Mouse (Mus musculus) embryo, embryonic 9.5 days (tissue): ENCODE data around the gene Nipbl.

Experiments used
- DNase-seq: peaks from one replicate; pipeline ENCODE4 v3.0.0-alpha.2; 2017; ENCODE audit errors: extremely low spot score

Gene Nipbl

DNA sequence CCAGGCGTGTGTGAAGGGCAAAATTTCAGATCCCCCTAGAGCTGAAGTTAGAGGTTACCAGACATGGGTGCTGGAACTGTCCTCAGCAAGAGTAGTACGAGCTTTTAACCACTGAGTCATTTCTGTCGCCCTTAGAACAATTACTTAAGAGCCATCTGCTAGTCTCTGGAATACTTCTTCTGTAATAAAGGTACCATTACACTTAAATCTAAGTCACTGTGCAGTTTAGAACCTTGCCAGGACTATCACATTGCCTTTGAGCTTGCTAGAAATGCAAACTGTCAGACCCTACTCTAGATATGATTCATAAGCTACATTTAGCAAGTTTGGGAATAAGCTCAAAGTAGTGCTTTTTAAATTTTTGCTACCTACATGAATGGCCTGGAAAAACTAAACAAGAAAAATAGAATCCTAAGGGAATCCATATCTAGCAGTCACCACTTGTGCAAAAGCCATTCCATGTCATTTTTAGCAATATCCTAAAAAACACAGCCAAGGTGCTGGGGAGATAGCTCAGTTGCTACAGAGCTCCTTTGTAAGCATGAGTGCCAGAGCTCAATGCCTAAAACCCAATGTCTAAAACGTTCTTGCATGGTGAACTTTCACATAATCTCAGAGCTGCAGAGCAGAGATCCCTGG lies 27.6 kb downstream of the Nipbl start:
- DNase-seq = no peak

DNA sequence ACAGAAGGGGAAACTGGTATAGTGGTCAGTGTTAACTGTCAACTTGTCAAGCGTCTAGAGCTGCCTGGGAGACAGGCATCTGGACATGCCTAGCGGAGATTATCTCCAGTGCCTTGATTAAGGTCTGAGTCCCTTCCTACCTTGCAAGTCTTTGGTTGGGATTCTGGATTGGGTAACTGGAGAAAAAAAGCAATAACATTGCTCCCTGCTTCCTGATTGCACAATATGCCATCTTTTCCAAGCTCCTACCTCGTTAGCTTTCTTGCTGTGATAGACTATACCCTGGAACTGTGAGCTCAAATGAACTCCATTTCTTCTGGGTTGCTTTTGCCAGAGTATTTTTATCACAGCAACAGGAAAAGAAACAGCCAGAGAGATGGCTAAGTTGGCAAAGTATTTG lies 30.9 kb downstream of the Nipbl start:
- no peak for DNase-seq

DNA sequence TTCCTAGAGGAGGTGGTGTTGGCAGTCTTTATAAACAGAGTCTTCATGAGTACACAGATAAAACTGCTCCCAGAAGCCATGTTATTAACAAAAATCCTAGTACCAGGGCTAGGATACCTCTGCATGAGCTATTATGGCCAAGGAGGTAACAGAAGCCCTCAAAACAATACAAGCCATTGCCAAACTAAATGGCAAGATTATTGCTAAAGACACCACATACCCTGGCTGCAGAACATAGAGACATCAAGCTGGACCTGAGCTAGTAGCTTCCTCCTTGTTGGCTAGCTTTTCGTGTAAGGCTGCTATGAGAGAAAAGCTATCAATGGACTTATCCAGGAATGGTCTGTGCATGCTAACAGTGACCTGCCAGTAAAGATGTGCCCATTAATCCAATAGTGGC lies 32.4 kb downstream of the Nipbl start:
- no peak for DNase-seq

DNA sequence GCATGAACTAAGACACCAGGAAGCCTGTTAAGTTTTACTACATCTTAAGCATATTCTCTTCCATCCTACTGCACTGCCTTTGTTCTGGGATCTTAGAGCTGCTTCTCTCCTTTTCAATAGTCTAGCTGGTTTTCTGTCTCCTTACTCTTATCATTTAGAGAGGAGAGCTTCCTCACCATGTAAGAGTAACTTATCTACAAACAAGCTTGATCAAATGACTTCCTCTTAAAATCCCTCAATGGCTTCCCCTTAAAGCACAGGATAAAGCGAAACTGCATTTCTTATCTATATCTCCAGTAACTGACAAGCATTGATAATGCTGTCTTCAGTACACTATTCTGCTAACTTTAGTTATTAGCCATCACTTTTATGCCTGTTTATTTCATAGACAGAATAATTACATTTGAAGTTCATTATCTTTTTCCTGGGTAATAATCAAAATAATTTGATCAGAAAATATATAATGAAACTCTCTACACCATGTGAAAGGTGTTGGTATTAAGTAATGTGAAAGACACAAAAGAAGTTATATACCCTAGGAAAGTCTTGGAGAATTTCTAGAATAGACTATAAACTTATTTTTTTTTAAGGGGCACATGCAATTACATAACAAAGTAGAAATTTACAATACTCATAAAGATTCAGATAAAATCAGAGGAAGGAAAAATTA lies 33.0 kb downstream of the Nipbl start:
- no peak for DNase-seq

DNA sequence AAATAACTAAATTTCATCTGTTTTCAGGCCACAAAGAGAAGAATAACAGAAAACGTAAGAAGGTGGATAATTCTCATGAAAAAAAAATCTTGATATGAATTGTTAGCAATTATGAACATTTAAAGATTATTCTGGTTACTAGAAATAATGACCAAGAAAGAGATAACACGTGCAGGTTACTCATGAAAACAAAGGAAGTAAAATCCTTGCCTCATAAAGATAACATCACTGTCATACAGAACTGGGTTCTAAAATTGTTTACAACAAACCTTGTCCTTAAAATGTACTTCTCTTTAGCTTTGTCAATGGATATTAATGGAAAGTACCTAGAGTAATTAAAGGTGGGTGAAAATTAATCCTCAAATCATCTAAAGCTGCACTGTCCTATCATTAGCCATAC lies 37.2 kb downstream of the Nipbl start:
- no peak for DNase-seq

DNA sequence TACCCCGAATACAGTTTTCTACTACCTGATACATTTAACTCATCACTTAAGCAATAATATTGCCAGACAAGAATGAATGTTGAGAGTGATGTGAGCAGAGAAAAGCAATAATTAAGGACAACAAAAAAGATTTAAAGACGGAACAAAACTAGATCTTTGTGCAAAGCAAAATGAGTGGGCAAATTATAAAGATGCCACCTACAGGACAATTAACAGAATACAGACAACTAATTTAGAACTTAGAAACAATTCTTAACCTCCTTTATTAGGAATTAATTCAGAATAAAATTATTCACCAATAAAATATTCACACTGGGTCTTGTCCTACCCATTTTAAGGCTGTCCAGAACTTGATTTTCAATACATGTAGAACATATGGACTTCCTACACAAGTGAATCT lies 38.0 kb downstream of the Nipbl start:
- no peak for DNase-seq

DNA sequence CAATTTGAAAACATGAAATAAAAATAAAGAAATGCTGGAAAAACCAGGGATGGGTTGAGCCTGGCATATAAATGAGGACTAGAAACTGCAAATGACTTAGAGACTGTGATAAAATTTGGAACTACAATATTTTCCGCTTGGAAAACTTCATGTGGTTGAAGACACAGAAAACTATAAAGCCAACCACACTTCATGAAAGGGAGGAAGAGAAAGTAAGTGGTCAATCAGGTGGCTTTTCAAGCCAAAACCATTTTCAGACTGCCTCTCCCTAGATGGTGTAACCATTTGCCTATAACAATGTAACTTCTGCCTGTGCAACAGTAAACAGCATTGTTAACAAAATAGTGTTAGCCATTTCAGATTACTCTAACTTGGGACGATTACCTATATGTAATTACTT lies 41.7 kb downstream of the Nipbl start:
- DNase-seq = no peak

DNA sequence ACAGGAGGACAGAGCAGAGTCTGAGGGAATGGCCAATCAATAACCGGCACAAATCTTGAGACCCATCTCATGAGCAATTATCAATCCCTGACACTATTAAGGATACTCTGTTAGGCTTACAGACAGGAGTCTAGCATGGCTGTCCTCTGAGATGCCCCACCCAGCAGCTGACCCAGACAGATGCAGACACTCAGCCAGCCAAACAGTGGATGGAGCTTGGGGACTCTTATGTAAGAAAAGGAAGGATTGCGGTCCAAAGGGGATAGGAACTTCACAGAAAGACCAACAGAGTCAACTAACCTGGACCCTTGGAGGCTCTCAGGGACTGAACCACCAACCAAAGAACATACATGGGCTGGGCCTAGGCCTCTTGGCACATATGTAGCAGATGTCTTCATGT lies 42.7 kb downstream of the Nipbl start:
- DNase-seq = no peak

DNA sequence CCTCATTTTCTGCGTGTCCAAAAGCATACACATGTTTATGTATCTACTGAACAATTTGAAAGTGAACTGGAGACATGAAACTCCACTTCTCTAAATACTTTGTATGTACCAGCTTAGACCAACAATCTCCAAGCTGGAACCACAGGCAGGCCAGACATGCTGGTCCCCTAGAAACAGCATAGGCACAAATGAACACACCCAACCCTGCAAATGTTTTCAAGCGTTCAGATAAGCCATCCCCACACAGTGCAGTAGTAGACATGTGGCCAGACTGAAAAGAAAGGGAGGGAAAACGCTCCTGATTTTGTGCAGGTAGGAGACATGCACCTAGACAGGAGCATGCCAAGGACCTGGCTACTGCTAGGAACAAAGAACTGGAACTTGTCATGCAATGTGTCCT lies 52.5 kb downstream of the Nipbl start:
- no peak for DNase-seq

DNA sequence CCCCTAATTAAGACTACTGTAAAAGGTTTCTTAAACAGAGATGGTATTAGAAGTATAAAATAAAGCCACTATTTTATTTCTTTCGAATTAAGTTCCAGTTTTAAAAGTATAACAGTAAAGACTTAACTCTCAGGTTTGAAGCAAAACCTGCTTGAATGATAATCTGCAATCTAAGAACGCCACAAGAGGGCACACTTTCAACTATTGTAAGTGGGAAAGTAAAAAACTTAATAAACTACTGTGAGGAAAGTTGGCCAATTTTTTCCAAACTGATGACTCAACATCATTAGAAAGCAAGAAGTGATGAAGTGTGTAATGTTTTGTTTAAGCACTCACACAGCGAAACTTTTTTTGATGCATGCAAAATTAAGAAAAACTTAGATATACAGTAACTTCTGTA lies 62.0 kb downstream of the Nipbl start:
- no peak for DNase-seq

DNA sequence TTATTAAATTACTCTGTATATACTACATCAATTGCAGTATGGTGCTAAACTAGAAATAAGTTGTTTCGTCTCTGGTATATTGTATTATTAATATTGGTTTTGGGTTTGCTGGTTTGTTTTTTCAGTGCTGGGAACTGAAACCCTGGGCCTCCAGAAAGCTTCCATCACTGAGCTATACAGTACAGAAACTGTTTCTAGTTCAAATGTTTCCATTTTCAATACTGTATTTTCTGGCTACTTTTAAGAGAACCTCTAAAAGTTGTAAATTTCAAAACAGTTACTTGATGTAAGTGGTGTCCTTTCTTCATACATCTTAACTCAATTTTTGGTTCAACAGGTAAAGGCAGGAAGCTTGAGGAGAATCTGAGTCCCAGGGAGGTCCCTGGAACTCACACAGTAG lies 68.6 kb downstream of the Nipbl start:
- no peak for DNase-seq

DNA sequence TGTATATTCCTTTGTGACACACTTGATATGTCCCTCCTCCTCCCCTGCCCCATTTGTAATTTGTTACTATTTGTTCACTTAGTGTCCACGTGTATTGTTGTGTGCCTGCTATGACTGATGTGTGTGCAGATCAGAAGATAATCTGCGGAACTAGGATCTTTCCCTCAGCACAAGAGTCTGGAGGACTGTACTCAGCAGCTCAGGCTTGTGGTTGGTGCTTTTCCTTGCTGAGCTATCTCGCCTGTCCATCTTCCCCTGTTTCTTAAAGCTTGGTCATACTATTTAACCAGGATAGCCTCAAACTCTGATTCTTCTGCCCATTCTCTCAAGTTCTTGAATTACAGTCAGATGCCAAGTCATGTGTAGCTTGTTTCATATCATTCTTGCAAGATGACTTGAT lies 69.5 kb downstream of the Nipbl start:
- no peak for DNase-seq

DNA sequence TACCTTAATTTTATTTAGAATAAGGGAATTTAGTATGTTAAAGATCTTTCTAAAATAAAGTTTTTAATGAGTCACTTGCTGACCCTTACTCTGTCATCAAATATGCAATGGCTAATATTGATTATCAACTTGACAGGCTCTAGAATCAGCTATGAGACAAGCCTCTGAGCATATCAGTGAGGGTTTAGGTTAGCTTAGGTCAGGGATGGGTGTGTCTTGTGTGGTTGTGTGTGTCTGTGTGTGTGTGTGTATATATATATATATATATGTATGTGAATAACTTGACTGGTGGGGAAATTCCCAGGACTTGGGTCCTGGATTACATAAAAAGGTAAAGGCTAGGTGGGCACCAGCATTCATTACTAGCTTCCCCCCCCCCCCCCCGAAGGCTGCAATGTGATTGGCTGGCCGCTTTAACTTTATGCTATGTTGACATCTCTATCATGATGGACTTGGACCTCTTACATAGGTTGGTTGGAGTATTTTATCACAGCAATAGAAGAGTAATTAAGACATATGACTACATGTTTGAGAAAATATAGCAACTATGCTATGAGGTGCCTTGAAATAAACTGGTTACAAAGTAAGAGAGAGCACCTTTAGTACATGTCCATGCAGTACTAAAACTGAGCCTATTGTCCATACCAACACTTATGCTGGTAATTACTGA lies 97.0 kb downstream of the Nipbl start:
- no peak for DNase-seq

DNA sequence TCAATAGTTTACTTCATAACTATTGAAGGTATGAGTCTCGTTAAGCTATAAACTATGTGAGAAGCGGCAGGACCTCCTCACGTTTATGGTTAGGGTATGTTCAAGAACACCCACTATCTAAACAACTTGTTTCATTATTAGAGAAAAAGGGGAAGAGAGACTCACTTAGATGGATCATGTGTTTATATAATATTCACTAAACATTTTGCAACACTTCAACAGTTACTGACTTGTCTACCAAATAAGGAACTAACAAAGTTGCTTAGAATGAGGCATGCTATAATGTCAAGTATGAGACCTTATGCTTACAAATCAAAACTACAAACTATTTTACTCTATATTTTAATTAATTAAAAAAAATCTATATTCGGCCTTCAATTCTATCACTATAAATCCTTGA lies 103.7 kb downstream of the Nipbl start:
- DNase-seq = no peak

DNA sequence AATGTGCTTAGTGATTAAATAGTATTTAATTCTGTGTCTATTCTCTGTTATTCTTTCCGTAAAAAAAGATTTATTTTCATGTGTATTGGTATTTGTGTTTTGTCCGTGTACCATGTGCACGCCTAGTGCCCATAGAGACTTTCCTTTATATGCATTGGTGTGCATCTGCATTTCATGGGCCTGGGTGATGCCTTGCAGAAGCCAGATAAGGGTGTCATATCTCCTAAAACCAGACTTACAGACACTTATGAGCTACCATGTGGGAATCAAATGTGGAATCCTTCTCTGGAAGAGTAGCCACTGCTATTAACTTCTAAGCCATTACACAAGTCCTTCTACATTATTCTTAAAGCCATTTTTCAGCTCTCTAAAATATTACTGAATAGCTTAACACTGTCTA lies 112.7 kb downstream of the Nipbl start:
- no peak for DNase-seq

DNA sequence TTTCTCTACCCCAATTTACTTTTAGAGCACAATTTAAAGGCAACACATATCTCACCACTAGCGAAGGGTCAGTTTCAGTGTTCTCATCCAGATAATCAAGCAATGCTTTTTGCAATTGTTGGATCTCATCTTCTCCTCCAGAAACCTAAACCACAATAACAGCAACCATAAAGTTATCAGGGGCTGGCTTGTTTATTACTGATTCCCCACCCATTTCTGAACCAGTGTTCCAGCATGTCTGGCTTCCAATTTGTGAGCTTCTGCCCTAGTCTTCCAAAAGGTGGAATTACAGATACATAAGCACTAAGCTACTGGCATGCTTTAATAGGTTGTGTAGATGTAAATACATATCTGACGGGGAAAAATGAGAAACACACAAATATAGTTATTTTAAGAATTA lies 118.6 kb downstream of the Nipbl start:
- DNase-seq = no peak

DNA sequence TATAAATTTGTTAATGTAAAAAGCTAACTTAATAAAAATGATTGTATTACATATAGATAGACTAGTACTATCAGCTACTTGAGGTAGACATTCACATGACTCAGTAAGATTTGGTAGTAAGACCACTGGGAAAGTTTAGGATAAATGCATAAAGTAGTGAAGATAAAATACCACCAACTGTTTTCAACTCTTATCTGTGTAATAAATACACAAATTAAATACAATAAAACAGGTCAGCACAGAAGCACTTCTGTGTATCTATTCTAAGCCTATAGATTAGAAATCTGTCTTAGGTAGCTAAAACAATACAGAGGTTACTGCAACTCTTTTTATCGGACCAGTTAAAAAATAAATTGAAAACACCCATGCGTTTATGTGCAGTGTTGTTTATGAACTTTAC lies 119.4 kb downstream of the Nipbl start:
- no peak for DNase-seq

DNA sequence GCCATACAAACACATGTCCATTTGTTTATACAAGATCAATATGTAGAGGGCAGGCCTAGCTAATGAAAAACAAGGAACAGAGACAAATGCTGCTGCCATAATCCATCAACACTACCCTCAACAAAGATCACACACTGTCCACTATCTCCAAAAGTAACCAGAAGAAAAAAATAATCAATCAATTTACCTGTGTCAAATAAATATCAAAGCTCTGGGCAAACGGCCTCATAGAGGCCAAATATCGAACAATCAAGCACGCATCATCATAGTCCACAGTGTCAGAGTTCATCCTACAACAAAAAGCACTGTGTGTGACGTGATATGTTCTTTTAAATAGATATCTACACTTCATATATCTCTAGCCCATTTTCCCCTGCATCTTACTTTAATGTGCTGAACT lies 120.2 kb downstream of the Nipbl start:
- DNase-seq = no peak

DNA sequence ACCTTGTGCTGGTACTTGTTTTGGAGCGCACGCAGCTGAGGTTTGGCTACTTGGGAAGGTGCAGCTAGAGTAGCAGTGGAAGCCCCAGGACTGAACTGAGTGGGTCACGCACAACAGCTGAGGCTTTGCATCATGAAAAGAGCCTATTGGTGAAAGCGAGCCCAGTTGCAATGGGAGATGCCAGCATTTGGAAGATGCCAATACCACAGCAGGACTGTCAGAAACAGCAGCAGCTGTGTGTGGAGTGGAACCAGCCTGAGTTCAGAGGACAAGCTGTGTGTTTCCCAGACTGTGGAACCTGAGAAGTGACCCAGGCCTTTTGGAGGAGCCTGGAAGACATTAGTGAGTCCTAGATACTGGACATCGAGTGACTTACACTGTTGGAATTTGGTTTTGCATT lies 122.8 kb downstream of the Nipbl start:
- DNase-seq = no peak

DNA sequence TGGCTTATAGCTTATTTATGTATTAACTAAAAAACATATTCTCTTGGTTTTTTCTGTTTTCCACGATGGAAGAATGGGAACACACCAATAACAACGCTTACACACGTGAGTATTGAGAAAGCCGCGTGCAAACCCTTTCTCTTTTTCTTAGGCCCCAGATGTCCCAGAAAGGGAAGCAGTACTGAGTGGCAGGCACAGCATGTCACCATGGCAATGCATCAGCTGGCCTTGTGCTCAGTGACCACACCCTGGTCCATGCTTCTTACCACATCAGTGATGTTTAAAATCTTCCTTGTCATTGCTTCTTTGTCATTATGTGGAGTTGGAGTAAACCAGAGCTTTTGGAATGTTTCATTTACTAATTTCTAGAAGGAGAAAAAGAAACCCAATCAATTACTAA lies 125.1 kb downstream of the Nipbl start:
- DNase-seq = no peak

DNA sequence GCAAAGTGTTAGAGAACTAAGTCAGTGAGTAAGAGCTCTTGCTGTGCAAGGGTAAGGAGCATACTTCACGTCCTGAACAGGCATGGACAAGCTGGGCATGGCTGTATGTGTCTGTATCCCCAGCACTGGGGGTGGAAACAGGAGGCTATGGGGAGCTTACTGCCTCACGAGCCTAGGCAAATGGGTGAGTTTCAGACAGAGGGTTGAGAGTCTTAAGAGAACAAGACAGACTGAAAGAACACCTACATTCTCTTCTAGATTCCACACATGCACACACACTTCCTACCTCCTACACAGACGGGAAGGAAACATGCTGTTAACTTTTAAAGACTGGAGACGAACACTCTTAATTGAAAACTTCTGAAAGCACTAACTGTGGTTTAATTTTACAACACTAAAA lies 126.9 kb downstream of the Nipbl start:
- no peak for DNase-seq

DNA sequence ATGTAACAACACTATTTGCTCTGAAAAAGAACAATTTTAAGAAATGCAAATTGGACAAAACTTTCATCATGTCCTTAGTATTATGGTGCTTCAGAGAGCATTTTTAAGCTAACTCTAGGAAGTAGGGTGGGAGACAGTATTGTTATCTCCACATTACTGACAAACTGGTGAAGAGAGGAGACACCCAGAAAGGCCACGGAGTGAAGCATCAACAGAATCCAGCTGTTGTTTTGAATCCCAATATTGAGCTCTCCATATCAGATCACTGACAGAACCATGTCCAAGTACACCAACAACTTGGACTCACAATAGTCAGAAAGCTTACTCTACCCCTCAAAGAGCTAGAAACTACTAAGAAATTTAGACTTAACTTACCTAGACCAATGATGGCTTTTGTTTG lies 138.8 kb downstream of the Nipbl start:
- DNase-seq = no peak

DNA sequence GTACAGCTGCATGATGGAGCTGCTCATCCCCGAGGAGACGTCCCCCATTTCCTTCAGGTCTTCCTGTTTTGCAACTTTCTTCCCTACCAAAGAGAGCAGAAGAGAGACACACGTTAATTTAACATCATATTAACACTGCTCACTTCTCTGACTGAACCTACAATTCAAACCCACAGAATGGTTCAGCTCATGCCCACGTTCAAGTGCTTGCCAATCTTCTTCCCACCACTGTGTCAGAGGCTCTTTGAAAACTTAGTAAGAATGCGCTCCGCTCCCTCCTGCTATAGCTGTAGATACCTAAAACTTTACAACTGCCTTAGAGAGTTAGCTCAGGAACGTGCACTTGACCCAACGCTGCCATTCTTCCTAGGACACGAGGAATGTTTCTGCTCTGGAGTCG lies 141.3 kb downstream of the Nipbl start:
- no peak for DNase-seq

DNA sequence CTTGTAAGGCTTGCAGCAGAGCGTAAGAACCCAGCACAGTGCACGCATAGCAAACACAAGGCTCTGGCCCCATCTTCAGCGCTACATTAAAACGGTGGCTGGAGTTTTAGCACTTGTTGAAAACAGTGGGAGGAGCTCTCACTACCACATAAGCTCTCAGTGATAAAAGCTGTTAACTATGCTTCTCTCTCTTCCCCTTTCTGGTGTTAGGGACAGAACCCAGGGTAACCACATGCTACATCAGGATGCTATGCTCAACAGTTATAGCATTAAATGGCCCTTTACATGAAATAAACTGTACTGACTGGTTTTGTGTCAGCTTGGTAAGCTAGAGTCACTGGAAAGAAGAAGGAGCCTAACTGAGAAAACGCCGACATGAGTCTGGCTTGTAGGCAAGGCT lies 150.1 kb downstream of the Nipbl start:
- no peak for DNase-seq
